Mouse (Mus musculus): ENCODE measurements at regions not wholly inside any gene's neighbourhood (a gene's known extent, or its start where the extent isn't known, plus 50 kb on each side); places are given as distances from the start of the nearest gene placed in this dataset.

DNA sequence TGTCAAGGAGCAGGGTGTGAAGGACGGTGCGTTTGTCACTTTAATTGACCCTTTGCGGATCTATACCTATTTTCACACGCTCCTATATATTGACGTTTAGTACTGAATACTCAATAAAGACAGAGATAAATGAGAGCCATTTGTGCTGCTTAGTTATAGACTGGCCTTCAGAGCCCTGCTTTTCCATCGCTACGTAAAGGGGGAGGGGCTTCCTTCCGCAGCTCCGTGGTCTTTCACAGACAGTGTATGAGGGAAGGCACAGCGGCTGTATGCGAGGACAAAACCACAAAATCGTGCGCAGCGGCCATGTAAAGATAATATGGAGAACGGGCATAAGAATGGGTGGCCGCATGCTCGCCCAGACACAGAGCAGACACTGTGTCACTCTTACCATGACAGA, 58.4 kb upstream of the Pced1b start:
- no peak for DNase-seq (ENCODE audit: extremely low read depth, insufficient read length, low spot score)

DNA sequence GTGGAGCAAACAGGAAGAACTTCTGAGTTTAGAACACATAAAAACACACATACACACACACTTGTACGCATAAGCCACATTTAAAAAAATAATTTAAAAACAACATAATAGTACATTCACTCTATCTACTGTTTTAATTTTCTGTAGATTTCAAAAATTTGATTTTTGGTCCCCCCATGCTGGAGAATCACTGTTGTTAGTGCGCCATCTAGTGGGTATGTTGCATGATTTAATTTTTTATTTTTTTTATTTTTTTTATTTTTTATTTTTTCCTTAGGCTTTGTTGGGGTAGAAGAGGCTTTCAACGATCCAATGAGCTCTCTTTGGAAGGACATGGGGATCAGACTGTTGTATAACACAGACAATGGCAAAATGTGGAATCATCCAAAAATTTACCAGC, 59.1 kb upstream of the Pced1b start:
- DNase-seq (ENCODE audit: extremely low read depth, insufficient read length, low spot score), result no peak

GRCm38 (mm10) chr15:97186034-97186433, 60.9 kb upstream of the Pced1b start:
- no peak for DNase-seq (ENCODE audit: extremely low read depth, insufficient read length, low spot score)

GRCm38 (mm10) chr15:97182617-97183038, 64.3 kb upstream of the Pced1b start:
- DNase-seq (ENCODE audit: extremely low read depth, insufficient read length, low spot score), result no peak

DNA sequence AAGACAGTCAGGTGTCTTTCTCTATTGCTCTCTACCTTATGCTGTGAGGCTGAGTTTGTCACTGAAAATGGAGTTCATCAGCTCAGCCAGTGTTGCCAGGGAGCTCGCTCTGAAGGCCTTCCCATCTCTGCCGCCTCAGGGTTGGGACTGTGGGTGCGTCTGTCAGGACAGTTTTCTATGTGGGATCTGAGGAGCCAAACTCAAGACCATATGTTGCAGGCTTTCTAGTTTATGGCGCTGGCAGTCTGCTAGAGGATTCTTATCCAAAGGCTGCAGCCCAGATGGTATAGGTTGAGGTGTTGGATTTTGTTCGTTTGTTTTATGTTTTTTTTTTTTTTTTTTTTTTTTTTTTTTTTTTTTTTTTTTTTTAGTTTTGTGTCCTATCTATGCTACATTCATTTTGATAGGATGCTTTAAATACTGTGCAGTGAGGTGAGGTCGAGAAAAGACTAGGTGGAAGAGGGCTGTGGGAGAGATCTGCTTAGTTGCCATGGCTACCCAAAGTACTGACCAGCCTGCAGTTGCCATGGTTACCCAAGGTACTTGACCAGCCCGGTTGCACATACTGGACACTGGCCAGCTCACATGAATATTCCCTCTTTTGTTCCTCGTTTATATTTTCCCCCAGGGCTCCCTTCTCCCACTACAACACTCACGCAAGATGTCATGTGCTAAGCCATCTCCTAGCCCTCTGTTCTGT, 65.8 kb upstream of the Pced1b start:
- DNase-seq (ENCODE audit: extremely low read depth, insufficient read length, low spot score), result no peak

- no peak for DNase-seq (ENCODE audit: extremely low read depth, insufficient read length, low spot score)
Measured at GRCm38 (mm10) chr15:97178286-97178685, 68.6 kb upstream of the Pced1b start.

GRCm38 (mm10) chr15:97177806-97178205, 69.1 kb upstream of the Pced1b start:
- DNase-seq (ENCODE audit: extremely low read depth, insufficient read length, low spot score), result no peak

- DNase-seq (ENCODE audit: extremely low read depth, insufficient read length, low spot score), result no peak
Measured at GRCm38 (mm10) chr15:97174989-97175388, 71.9 kb upstream of the Pced1b start.

DNA sequence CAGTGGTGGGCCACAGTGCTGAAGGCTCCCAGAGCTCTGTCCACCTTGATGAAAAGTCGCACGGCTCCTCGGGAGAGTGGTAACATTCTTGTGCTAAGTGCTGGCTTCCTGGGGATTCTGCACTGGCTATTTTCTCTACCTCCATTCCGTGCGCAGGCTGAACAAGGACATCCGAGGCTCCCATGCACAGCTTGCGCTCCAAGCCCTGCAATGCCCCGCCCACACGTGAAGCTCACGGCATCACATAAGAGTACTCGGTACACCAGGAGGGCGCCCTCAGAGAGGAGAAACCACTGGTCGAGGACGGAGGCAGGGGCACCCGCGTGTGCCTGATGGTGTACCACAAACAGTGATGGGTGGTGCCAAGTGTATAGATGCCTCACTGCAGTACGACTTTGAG, 73.7 kb upstream of the Pced1b start:
- DNase-seq (ENCODE audit: extremely low read depth, insufficient read length, low spot score), result no peak

DNA sequence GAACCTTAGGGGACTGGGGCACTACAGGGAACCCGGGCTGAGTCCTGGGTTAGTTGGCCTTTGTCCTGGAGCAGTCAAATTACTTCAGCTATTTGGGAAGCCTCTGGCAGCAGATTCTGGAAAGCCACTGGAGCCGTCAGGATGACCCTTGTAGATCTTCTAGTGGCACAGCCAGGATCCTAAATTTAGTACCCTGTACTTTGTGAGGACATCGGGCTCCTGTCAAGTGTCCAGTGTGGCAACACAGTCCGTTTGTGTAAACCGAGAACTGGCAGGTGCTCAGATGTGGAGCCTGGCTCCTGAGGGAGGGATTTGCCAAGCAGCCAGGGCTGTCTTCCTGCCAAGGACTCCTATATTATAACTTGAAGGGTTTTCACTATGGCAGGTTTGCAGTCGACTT, 76.8 kb upstream of the Pced1b start:
- no peak for DNase-seq (ENCODE audit: extremely low read depth, insufficient read length, low spot score)

DNA sequence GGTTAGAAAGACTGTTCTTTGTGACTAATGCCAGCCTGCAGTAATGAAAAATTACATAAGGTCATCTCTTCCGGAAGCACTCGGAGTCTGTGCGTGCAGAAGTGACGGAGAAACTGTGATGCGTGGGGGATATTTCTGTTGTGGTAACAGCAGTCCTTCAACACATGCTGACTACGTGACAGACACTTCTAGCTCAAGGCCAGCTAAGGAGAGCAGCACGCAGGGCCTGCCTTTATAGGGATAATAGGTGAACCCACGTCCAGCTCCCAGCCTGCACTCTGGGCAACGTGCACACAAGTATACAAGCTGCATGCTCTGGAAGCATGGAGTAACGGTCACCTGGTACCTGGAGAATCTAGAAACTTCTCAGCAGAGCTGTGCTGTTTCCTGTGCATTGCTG, 77.5 kb upstream of the Pced1b start:
- no peak for DNase-seq (ENCODE audit: extremely low read depth, insufficient read length, low spot score)

- no peak for DNase-seq (ENCODE audit: extremely low read depth, insufficient read length, low spot score)
Measured at GRCm38 (mm10) chr15:97167116-97167515, 79.8 kb upstream of the Pced1b start.

GRCm38 (mm10) chr15:97164616-97165015, 82.3 kb upstream of the Pced1b start:
- no peak for DNase-seq (ENCODE audit: extremely low read depth, insufficient read length, low spot score)

- DNase-seq (ENCODE audit: extremely low read depth, insufficient read length, low spot score), result no peak
Measured at GRCm38 (mm10) chr15:97163971-97164370, 82.9 kb upstream of the Pced1b start.

- no peak for DNase-seq (ENCODE audit: extremely low read depth, insufficient read length, low spot score)
Measured at GRCm38 (mm10) chr15:97163090-97163489, 83.8 kb upstream of the Pced1b start.

DNA sequence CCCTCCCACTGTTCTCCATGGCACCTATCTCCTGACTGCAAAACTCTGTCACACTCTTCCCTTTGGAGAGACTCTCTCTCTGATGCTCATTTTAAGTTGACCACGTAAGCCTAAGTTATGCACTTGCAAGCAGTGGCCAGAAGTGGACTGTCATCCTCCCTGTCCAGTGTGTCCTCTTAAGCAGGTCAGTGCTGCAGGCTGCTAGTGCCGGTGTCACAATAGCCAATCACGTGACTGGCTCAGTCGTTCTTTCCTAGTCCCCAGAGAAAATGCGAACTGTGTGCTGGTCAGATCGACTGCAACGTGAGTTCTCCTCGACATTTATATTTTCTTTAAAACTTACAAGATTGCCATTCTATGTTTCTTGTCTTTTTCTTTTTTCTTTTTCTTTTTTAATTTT, 84.6 kb upstream of the Pced1b start:
- DNase-seq (ENCODE audit: extremely low read depth, insufficient read length, low spot score), result no peak

DNA sequence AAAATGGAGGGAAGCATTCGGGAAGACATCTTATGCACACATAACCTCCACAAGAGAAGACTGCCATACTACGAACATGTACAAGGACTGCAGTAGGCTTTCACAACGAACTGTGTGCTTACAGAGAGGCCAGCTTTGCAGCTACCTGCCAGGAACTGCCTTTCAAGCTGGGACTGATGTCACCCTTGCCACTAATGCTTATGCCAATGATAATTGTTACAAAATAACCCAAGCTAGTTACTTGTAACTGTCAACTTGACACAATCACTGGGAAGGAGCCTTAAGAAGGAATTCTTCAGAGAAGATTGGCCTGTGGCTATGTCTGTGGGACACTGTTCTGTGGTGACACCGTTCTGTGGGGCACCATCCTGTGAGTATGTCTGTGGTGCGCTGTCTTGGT, 85.4 kb upstream of the Pced1b start:
- DNase-seq (ENCODE audit: extremely low read depth, insufficient read length, low spot score), result no peak

- no peak for DNase-seq (ENCODE audit: extremely low read depth, insufficient read length, low spot score)
Measured at GRCm38 (mm10) chr15:97152354-97152753, 94.6 kb upstream of the Pced1b start.

- DNase-seq (ENCODE audit: extremely low read depth, insufficient read length, low spot score), result no peak
Measured at GRCm38 (mm10) chr15:97151793-97152192, 95.1 kb upstream of the Pced1b start.

GRCm38 (mm10) chr15:97150983-97151735, 95.4 kb upstream of the Slc38a4 start:
- no peak for DNase-seq (ENCODE audit: extremely low read depth, insufficient read length, low spot score)

DNA sequence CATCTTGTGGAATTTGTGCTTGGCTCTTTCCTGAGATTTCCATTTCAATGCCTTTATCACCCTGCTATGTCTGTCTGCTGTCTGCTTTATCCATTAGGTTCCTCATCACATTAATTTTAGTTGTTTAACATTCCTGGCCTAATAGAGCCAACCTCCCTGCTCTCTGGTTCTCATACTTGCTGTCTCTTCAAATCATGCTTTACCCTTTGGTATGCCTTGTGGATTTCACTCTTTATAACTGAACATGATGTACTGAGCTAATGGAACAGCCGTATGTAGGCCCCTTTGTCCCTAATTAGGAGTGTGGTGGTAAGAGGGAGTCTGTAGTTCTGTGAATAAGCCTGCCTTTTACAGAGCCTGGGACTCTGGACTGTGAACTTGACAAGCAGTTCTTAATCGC, 86.2 kb upstream of the Slc38a4 start:
- DNase-seq (ENCODE audit: extremely low read depth, insufficient read length, low spot score), result no peak

DNA sequence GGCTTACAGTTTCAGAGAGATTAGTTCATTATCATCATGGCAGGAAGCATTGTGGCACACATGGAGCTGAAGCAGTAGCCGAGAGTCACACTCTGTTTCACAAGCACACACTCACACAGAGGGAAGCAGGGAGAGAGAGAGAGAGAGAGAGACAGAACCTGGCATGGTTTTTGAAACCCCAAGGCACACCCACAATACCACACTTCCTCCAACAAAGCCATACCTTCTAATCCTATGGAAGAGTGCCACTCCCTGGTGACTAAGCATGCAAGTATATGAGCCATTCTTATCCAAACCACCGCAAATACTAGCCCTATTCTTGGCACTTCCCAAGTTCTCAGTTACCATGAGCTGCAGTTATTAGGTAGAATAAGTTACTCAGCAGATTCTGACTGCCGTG, 82.5 kb upstream of the Slc38a4 start:
- DNase-seq (ENCODE audit: extremely low read depth, insufficient read length, low spot score), result no peak
